Mouse (Mus musculus) liver, embryonic 12.5 days (tissue): ENCODE results near the gene Spata2. TPM values are rescaled to one million over a fixed set of nuclear protein-coding genes. Genes with fewer than 3 reads are reported as not detected.

Source experiments
- ATAC-seq: fragments of 200-750 bp; cut with Nextera tagmentation; 2 replicates; pipeline ENCODE4 v1.8.0; 2017; ENCODE audit warnings: moderate number of reproducible peaks, mild to moderate bottlenecking, moderate library complexity
- H3K27ac ChIP-seq: fragments of 300-500 bp; sonication (generic); 2 replicates; pipeline ENCODE4 v1.5.1; 2016; ENCODE audit warnings: mild to moderate bottlenecking
- H3K27me3 ChIP-seq: fragments of 300-500 bp; sonication (generic); replicated peaks from 2 replicates; pipeline ENCODE4 v1.6.1; 2016; ENCODE audit warnings: mild to moderate bottlenecking, moderate library complexity
- H3K36me3 ChIP-seq: fragments of 300-500 bp; sonication (generic); 2 replicates; pipeline ENCODE4 v1.6.1; 2016; ENCODE audit warnings: mild to moderate bottlenecking, moderate library complexity
- H3K4me1 ChIP-seq: fragments of 300-500 bp; sonication (generic); 2 replicates; pipeline ENCODE4 v1.6.1; 2016
- H3K4me2 ChIP-seq: fragments of 300-500 bp; sonication (generic); 2 replicates; pipeline ENCODE4 v1.6.1; 2016; ENCODE audit warnings: mild to moderate bottlenecking, moderate library complexity
- H3K4me3 ChIP-seq: fragments of 300-500 bp; sonication (generic); 2 replicates; pipeline ENCODE4 v1.5.1; 2016; ENCODE audit warnings: mild to moderate bottlenecking, moderate library complexity
- H3K9ac ChIP-seq: fragments of 300-500 bp; sonication (generic); 2 replicates; pipeline ENCODE4 v1.6.1; 2016; ENCODE audit warnings: mild to moderate bottlenecking, moderate library complexity
- H3K9me3 ChIP-seq: fragments of 300-500 bp; sonication (generic); replicated peaks from 2 replicates; pipeline ENCODE4 v1.6.1; 2016; ENCODE audit warnings: mild to moderate bottlenecking, moderate library complexity
- WGBS: fragments of 180-500 bp; shearing (Covaris S2); methylation state at CpG from one replicate; pipeline ENCODE4 v1.1.7; 2016; ENCODE audit not compliant: insufficient replicate concordance; 5-methylcytosine and 5-hydroxymethylcytosine counted together
- polyA plus RNA-seq: library from polyadenylated mRNA; unstranded; fragments of >200 nt; fragmentation: Nextera tagmentation; extraction: Ambion mirVana; gene quantifications from 2 replicates; pipeline ENCODE4 v1.2.1, GENCODE M21; 2016

Spata2 gene
- polyA plus RNA-seq, 1 experiment from 2014 or later, result 11.0 TPM

DNA sequence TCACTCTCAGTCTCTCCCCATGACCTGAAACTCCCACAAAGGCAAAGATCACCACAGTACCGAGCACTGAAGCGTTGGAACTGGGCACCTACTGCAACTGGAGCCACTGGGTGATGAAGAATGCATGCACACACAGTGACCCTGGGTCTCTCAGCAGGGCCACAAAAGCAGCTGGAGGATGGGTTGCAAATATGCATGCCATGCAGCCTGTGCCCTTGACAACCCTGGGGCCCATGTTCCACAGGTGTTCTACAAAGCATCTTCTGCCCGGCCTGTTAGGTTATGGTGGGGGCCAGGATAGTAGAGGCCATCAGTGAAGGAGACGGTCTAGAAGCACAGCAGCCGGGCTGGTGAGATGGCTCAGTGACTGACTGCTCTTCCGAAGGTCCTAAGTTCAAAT lies 5.1 kb downstream of the Spata2 start:
- Histone ChIP-seq H3K27me3 (no peaks in the 10 kb centered on the region), H3K9ac (no peak overlapping the region), H3K9me3 (no peaks in the 10 kb centered on the region), H3K4me1 (peaks cover 42% of the 10 kb centered on the region), H3K4me3 (no peak overlapping the region), H3K27ac (no peak overlapping the region), H3K36me3 (peaks cover 61% of the 10 kb centered on the region), H3K4me2 (no peak overlapping the region)
- 81% methylated on average over 6 of the region's 6 CpGs for WGBS
- no peak for ATAC-seq

DNA sequence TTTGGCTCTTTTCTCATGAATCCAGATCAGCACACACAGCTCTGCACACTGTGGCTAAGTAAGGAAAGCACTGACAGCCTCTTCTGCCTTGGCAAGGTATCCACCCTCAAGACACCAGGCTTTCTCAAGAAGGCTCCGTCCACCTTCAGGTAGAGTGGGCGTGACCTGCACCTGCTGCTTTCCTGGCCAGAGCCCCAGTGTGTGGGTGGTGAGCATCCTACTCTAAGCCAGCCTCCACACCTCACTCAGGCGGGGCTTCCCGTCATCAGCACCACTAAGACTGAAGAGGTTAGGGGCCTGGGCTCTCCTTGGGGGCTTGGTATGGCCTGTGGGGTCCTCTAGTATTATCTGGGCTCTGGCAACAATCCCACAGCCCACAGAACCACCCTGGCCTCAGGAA lies 6.1 kb downstream of the Spata2 start:
- Histone ChIP-seq H3K27ac (no peak overlapping the region), H3K4me2 (no peak overlapping the region), H3K36me3 (peaks cover 69% of the 10 kb centered on the region), H3K4me1 (peaks cover 36% of the 10 kb centered on the region), H3K9me3 (no peaks in the 10 kb centered on the region), H3K4me3 (no peak overlapping the region), H3K27me3 (no peaks in the 10 kb centered on the region), H3K9ac (no peak overlapping the region)
- ATAC-seq, result no peak
- WGBS, result 77% methylated on average over 4 of the region's 4 CpGs

DNA sequence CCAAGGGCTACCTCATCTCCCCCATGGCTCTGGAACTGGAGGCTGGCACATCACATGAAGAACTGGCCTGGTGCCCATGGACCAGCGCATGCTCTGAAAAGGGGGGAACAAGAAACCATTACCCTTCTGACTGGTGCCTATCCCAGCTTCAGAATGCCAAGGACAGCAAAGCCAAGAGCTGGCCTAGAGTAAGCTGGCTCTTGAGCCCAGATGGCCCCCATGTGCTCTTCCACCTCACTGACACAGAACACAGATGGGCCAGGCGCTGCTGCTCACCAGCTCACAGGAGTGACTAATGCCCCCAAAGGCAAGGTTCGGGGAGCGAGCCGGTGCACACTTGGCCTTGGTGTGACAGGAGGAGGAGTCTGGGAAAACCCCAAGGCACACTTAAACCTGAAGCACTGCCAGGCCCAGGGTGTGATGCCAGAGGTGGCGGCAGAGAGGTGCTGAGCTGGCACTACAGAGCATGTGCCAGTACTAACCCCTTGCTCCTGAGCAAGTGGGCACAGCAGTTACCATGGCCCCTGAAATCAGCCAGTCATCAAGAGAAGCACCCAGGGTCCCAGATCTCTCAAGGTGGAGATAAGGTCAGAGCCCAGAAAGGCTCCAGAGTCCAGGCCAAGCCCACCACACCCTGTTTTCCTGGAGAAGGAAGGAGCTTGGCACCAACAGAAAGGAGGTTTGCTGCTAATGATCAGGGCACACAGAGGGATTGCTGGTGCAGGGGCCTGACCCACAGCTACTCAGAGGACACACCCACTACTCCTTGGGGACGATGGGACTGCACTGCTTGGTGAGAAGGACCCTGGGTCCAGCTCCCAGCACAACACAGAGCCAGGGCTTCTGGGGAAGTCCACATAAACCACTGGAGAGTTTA lies 6.9 kb downstream of the Spata2 start:
- Histone ChIP-seq H3K27me3 (no peaks in the 10 kb centered on the region), H3K36me3 (peaks cover 73% of the 10 kb centered on the region), H3K4me2 (no peak overlapping the region), H3K4me1 (peaks cover 28% of the 10 kb centered on the region), H3K9ac (no peak overlapping the region), H3K4me3 (no peak overlapping the region), H3K27ac (no peak overlapping the region), H3K9me3 (no peaks in the 10 kb centered on the region)
- 85% methylated on average over 7 of the region's 7 CpGs for WGBS
- ATAC-seq, result no peak

DNA sequence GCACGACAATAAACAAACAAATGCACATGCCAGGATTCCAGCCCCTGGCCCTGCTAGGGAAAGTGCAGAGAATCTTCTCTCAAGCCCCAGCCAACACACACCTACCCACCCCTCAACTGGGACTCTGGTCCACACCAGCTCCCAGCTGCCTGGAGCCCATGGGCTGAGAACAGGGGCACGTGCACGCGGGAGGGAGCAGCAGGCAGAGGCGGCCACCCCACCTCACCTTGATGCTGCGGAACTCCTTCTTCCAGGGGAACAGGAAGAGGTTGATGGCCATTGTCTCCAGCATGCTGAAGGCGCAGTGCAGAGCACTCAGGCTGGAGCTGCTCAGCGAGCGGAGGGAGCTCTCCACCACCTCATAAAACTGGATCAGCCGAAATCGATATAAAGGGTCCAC lies 7.8 kb downstream of the Spata2 start:
- Histone ChIP-seq H3K4me1 (peaks cover 23% of the 10 kb centered on the region), H3K9ac (no peak overlapping the region), H3K9me3 (no peaks in the 10 kb centered on the region), H3K27me3 (no peaks in the 10 kb centered on the region), H3K27ac (no peak overlapping the region), H3K4me3 (no peak overlapping the region), H3K4me2 (no peak overlapping the region), H3K36me3 (peaks cover 76% of the 10 kb centered on the region)
- ATAC-seq, result no peak
- 88% methylated on average over 11 of the region's 11 CpGs for WGBS

DNA sequence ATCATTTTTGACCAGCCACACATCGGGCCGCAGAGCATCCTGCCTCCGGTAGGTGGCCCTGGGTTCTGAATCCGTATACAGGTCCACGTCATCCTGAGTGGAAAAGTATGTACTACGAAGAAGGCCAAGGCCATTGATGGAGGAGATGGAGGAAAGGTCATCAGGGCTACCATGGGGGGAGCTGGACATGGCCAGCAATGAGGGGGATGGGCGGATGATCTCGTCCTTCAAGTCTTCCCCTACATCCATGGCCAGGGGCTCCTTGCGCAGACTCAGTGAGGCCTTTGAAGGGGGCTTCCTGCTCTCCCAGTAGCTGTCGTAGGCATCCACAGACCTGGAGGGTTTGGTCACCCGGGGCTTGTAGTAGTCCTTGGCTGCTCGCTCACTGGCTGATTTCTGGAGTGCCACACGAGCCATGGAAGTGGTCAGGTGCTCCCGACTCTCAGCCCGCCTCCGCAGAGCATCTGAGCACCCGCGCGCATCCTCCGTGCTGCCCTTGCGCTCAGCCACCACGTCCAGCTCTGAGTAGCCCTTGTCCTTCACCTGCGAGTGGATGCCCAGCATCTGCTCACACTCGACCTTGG lies 8.8 kb downstream of the Spata2 start:
- Histone ChIP-seq H3K4me2 (no peak overlapping the region), H3K9me3 (no peaks in the 10 kb centered on the region), H3K4me3 (no peak overlapping the region), H3K27me3 (no peaks in the 10 kb centered on the region), H3K4me1 (peaks cover 23% of the 10 kb centered on the region), H3K9ac (no peak overlapping the region), H3K27ac (no peak overlapping the region), H3K36me3 (peaks cover 74% of the 10 kb centered on the region)
- WGBS, result 89% methylated on average over 24 of the region's 24 CpGs
- ATAC-seq, result no peak

DNA sequence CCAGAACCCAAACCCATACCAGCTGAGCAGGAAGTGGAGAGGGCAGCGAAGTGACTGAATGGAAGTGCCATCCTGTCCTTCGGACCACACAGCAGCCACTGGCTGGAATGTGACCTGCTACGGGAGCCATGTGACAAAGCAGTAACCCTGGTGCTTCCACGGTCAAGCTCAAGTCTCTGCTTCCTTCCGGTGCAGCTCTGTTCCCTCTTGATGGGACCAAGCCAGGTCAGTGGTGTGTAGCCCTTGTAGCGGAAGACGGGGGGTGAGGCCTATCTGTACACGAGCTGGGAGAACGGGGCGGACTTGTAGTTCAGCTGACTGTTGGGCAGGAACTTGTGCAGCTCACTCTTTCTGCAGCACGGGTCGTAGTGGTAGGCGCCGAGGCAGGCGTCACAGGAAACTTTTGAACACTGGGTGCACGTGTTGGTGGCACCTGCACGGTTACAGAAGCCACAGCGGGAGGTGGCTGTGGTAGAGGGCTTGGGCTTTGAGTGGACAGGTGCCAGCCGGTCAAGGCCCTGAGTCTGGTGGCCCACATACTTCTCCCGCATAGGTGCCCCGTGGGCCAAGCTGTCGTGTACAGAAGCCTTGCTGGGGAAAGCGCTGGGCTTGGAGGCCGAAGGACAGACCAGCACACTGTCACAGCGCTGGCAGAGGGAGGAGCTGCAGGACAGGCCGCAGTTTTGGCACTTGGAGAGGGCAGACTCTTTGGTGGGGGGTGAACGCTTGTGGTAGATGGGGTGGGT lies 9.4 kb downstream of the Spata2 start:
- no peak overlapping the region for H3K9ac ChIP-seq
- no peaks in the 10 kb centered on the region for H3K9me3 ChIP-seq
- H3K4me3 ChIP-seq, result no peak overlapping the region
- H3K4me1 ChIP-seq, result peaks cover 23% of the 10 kb centered on the region
- WGBS, result 89% methylated on average over 27 of the region's 27 CpGs
- ATAC-seq, result no peak
- peaks cover 67% of the 10 kb centered on the region for H3K36me3 ChIP-seq
- H3K4me2 ChIP-seq, result no peak overlapping the region
- no peaks in the 10 kb centered on the region for H3K27me3 ChIP-seq
- H3K27ac ChIP-seq, result no peak overlapping the region

DNA sequence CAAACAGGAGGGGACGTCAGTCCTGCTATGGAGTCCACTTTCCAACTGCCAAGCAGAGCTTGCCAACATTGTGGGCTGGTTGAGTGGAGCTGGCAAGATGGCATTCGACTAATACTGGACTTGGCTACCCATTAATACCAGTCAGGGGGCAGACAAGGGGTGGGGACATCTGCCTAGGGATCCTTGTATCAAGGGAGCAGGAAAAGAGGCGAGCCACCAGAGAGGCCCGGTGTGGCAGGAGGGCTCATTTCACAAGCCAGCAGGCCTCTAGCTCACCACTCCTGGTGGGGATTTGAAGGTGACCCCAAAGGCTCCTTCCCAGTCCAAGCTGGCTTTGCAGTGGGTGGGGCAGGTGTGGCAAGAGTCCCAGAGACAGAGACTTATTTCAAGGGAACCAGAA lies 10.0 kb downstream of the Spata2 start:
- H3K4me3 ChIP-seq, result no peak overlapping the region
- peaks cover 23% of the 10 kb centered on the region for H3K4me1 ChIP-seq
- 84% methylated on average over 4 of the region's 4 CpGs for WGBS
- H3K9me3 ChIP-seq, result no peaks in the 10 kb centered on the region
- peaks cover 63% of the 10 kb centered on the region for H3K36me3 ChIP-seq
- H3K9ac ChIP-seq, result no peak overlapping the region
- H3K4me2 ChIP-seq, result no peak overlapping the region
- H3K27me3 ChIP-seq, result no peaks in the 10 kb centered on the region
- no peak for ATAC-seq
- no peak overlapping the region for H3K27ac ChIP-seq

DNA sequence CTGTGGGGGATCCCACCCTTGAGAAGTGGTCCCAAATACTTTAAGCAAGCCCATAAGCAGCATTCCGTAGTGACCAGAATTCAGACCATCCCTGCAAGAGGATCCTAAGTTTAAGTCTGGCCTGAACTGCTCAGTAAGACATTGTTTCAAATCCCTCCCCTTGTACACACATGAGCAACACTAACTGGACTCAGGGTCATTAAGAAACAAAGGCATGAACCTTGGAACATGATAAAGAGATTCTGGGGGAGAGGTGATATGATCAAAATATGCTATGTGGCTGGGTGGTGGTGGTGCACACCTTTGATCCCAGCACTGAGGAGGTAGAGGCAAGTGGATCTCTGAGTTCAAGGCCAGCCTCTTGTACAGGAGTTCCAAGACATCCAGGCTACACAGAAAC lies 13.2 kb downstream of the Spata2 start:
- Histone ChIP-seq H3K4me2 (no peak overlapping the region), H3K9me3 (no peaks in the 10 kb centered on the region), H3K27me3 (no peaks in the 10 kb centered on the region), H3K4me3 (no peak overlapping the region), H3K36me3 (peaks cover 50% of the 10 kb centered on the region), H3K4me1 (peaks cover 16% of the 10 kb centered on the region), H3K27ac (no peak overlapping the region), H3K9ac (no peak overlapping the region)
- ATAC-seq, result no peak
- WGBS, result 85% methylated on average over 1 of the region's 1 CpGs

DNA sequence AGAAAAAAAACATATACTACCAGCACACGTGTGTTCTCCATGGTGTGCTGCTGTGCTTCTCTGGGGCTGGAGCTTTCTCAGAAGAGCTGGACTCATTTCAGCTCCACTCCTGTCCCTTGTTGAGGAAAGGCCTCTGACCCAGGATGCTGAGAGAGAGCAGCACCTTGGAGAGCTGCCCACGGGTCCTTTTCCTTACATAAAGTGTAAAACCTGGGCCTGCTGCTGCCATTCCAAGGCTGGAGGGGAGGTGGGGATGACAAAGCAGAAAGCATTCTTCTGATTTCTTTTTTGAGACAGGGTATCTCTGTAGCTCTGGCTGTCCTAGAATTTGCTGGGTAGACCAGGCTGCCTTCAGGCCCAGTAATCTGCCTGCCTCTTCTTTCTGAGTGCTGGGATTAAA lies 14.6 kb downstream of the Spata2 start:
- ATAC-seq, result no peak
- no peak overlapping the region for H3K4me2 ChIP-seq
- no peak overlapping the region for H3K27ac ChIP-seq
- no peaks in the 10 kb centered on the region for H3K9me3 ChIP-seq
- H3K4me1 ChIP-seq, result peaks cover 16% of the 10 kb centered on the region
- no peak overlapping the region for H3K4me3 ChIP-seq
- H3K36me3 ChIP-seq, result peaks cover 50% of the 10 kb centered on the region
- WGBS, result 51% methylated on average over 2 of the region's 2 CpGs
- no peak overlapping the region for H3K9ac ChIP-seq
- no peaks in the 10 kb centered on the region for H3K27me3 ChIP-seq

DNA sequence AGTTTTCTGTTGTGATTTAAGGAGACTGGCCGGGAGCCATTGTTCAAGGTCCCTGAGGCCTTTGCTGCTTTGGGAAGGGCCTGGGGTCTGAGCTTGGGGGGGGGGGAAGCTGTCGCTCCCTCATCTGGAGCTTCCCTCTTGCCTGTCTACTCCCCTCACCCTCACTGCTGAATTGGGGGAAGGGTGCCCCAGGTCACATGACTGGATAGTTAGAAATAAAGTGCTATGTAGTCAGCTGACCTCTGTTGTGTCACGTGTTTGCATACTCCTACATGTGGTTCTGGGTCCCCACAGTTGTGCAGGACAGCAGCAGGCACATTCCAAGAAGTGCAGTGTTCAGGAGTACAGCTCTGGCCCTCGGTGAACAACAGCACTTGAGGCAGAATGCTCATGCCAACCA lies 15.9 kb downstream of the Spata2 start:
- no peak overlapping the region for H3K4me2 ChIP-seq
- peak overlapping the region; percentile 37 for H3K27ac ChIP-seq
- no peaks in the 10 kb centered on the region for H3K9me3 ChIP-seq
- H3K9ac ChIP-seq, result no peak overlapping the region
- no peak for ATAC-seq
- H3K4me3 ChIP-seq, result no peak overlapping the region
- WGBS, result 59% methylated on average over 4 of the region's 4 CpGs
- peaks cover 16% of the 10 kb centered on the region for H3K4me1 ChIP-seq
- H3K27me3 ChIP-seq, result no peaks in the 10 kb centered on the region
- peaks cover 50% of the 10 kb centered on the region for H3K36me3 ChIP-seq

DNA sequence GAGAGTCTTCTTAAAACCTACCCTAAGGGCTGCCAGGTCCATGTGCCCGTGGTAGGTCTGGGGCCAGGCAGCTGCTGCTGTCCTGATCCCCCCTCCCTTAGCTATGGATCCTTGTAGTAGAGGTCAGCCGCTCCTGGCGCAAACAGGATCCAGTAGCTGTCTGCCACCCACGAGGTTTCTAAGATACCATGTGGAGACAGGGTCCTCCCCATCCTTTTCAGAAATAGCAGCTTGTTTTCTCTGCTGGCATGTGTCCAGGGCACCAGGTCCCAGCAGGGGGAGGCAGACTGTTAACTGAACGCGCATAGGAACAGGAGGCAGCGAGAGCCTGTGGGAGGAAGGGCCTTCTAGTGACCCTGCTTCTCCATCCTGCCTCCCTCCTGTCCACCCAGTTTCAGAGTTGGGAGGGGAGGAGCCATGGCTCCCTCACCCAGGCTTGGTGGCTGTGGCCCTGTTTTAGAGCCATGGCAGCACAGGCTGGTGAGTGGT lies 16.4 kb downstream of the Spata2 start:
- Histone ChIP-seq H3K9me3 (no peaks in the 10 kb centered on the region), H3K27me3 (no peaks in the 10 kb centered on the region), H3K4me3 (no peak overlapping the region), H3K4me2 (no peak overlapping the region), H3K9ac (no peak overlapping the region), H3K36me3 (peaks cover 55% of the 10 kb centered on the region), H3K27ac (peak overlapping the region; percentile 37), H3K4me1 (peaks cover 16% of the 10 kb centered on the region)
- 63% methylated on average over 7 of the region's 7 CpGs for WGBS
- 0 out of 2 replicates have a peak, but pooled peaks have one; percentile 28 for ATAC-seq

DNA sequence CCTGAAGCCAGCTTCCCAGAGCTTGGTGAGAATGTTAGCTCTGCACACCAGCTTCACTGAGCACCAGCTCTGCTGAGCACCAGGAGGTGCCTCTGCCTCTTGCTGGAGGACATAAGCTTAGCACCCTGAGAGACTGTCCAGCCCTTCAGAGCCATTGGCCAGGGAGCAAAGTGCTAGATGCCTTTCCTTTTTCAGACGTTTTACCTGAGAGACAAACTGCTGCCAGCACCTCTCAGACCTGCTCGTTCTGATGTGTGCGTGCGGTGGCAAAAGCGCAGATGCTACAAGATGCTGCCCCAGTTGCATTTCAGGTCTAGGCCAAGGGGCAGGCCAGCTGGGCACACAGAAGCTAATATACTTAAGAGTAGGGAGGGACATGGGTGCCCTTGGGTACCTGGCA lies 17.1 kb downstream of the Spata2 start:
- no peak overlapping the region for H3K9ac ChIP-seq
- no peak overlapping the region for H3K4me2 ChIP-seq
- WGBS, result 80% methylated on average over 5 of the region's 5 CpGs
- ATAC-seq, result no peak
- no peaks in the 10 kb centered on the region for H3K9me3 ChIP-seq
- peaks cover 16% of the 10 kb centered on the region for H3K4me1 ChIP-seq
- H3K4me3 ChIP-seq, result no peak overlapping the region
- peaks cover 56% of the 10 kb centered on the region for H3K36me3 ChIP-seq
- H3K27me3 ChIP-seq, result no peaks in the 10 kb centered on the region
- H3K27ac ChIP-seq, result peak overlapping the region; percentile 37; the same call in 1 of the 2 replicates
